Mouse (Mus musculus) monocyte, adult 2 months (primary cell): ENCODE results near the gene Gm2001.
"Not testable (repeated sequence)": the region's sequence is repeated elsewhere in the genome, so short reads cannot be mapped to it uniquely, and the experiment has no call there.

Source experiments
- DNase-seq, 2 experiments: peaks; one replicate each; pipeline ENCODE4 v3.0.0; 2022; ENCODE audit warnings: low spot score in 2 of 2, low read depth in 1 of 2

The Gm2001 gene

GRCm38 (mm10) chr12:87842239-87842638 lies at the start of gene Gm2001:
Gene Gm2001 (minus strand): TSS chr12:87842339.
- DNase-seq, result not testable (repeated sequence)

GRCm38 (mm10) chr12:87873772-87874171 lies 31.6 kb upstream of the Gm2001 start, which contains the start of gene Gm2016:
Gene Gm2016 (plus strand): TSS chr12:87874072.
- not testable (repeated sequence) for DNase-seq

- DNase-seq, result not testable (repeated sequence)
Measured at GRCm38 (mm10) chr12:87864048-87864447, 21.9 kb upstream of the Gm2001 start.

GRCm38 (mm10) chr12:87863638-87864037 lies 21.5 kb upstream of the Gm2001 start:
- not testable (repeated sequence) for DNase-seq

GRCm38 (mm10) chr12:87861740-87862692 lies 19.9 kb upstream of the Gm2001 start:
- not testable (repeated sequence) for DNase-seq

- not testable (repeated sequence) for DNase-seq
Measured at GRCm38 (mm10) chr12:87856067-87856466, 13.9 kb upstream of the Gm2001 start.

GRCm38 (mm10) chr12:87850657-87851056 lies 8.5 kb upstream of the Gm2001 start:
- not testable (repeated sequence) for DNase-seq

- DNase-seq, result not testable (repeated sequence)
Measured at GRCm38 (mm10) chr12:87816277-87816676, 25.9 kb downstream of the Gm2001 start, which contains the start of gene BB287469. Gene BB287469 (plus strand): TSS chr12:87816577.

- not testable (repeated sequence) for DNase-seq
Measured at GRCm38 (mm10) chr12:87797971-87798370, 44.2 kb downstream of the Gm2001 start.

- not testable (repeated sequence) for DNase-seq
Measured at GRCm38 (mm10) chr12:87795212-87795611, 46.9 kb downstream of the Gm2001 start, which contains the start of gene Gm21936. Gene Gm21936 (plus strand): TSS chr12:87795512.
